Mouse (Mus musculus) hematopoietic stem cell, adult 5-6 weeks (primary cell): ENCODE results near the gene Parvg. TPM values are rescaled to one million over a fixed set of nuclear protein-coding genes. Genes with fewer than 3 reads are reported as not detected.
A peak's percentile ranks its signal among the peaks of the same experiment; 100 is the strongest.

Experiments used
- ATAC-seq, 2 experiments: fragments of 125-278 bp in 1 of 2; replicated peaks in 1 of 2; 2 replicates each; pipeline ENCODE4 v1.8.0; 2016 to 2017; ENCODE audit warnings: inconsistent platforms in 2 of 2, mild to moderate bottlenecking in 2 of 2, moderate number of reproducible peaks in 2 of 2, low read depth in 1 of 2, moderate TSS enrichment in 1 of 2; ENCODE audit not compliant: low FRiP score in 2 of 2, poor library complexity in 2 of 2, severe bottlenecking in 2 of 2, insufficient read depth in 1 of 2, low TSS enrichment in 1 of 2
- total RNA-seq: library from RNA; stranded (forward); fragments of 172-1452, 232-1000 nt; gene quantifications from 2 replicates; pipeline ENCODE4 v1.2.3, GENCODE M21; 2017

Parvg gene
- total RNA-seq, 1 experiment from 2014 or later, result 208 TPM

DNA sequence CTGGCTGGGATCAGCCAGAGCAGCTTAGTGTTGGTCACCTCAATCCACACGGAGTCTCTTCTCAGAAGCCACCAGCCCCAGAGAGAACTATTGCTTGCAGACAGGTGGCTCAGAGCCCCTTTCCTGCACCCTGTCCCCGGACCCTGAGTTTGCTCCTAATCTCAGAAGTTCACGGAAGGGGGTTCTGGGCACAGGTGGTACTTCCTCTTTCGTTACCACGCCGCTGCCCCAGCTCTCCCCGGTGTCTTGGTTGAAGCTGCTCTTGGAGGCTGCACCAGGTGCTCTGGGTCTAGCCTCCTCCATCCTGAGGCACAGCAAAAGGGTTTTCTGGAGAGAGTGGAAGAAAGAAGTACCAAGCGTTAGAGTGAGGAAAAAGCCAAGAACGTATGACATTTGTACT lies 60.2 kb downstream of the Parvg start:
- ATAC-seq, result peak in 1 of 2 experiments; percentile 24; a peak in 1 of 4 replicates

DNA sequence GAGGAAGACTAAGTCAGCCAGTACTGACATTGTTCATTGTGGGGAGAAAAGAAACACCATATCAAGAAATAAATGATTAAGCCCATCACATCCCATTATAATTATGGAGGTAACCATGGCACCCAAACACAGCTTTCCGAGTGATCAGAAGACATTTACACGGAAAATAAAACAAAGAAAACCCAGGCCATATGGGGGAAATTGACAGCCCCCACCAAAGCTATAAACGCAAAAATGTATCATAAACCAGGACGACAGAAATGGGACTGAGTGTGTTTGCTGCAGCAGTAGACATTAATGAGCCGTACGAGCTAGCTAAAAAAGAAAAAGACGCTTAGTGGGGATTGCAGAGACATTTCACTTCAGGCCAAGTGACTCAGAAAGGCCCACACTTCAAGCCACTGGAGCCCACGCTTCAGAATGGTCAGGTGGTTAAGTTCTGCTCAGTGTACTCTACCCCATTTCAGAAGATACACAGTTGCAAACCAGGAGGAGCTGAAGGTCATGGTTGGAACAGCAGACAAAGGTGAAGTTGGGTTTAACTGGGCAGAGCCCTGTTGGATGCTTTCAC lies 62.3 kb downstream of the Parvg start:
- ATAC-seq, result no peak

DNA sequence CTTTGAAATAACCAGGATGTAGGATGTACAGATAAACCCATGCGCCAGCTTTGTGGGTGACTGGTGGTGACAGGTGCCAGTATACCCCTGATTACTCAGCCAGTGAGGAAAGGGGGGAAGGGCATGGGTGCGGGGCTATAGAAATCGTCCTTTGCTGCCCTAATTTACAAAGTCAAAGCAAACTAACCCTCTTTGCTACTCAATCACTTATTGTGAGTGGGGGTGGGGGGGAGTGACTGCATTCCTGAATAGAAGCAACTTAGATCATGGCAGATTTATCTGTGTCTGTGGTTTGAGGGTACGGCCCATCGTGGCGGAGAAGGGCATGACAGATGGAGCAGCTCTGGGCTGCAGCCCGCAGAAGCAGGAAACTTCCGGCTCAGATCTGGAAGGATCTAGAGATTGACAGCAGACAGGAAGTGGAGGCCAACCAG lies 64.9 kb downstream of the Parvg start:
- peak; percentile 9 to 57; a peak in 2 of 4 replicates for ATAC-seq

DNA sequence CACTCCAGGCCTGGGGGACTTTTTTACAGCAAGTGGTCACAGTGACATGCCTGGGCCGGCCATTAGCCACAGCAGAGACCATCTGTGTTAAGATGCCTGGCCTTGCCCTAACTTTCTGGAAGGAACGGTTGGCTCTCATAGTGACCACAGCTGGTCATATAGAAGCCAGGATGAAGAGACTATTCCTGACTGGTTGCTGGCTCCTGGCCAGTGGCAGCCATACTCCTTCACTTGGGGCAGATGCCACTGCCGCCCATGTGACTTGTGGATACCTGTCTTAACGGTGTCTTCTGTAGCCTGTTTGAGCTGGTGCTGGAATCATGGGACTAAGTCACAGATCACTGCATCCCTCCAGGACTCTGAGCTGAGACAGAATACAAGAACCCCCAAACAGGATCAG lies 68.3 kb downstream of the Parvg start:
- ATAC-seq, result no peak

Other genes starting within 250 kb of the Parvg start
- gene Sult4a1, start 218.3 kb upstream of the Parvg start, total RNA-seq, result not detected in 2 replicates
- gene Pnpla5, start 200.9 kb upstream of the Parvg start, total RNA-seq, result not detected in 2 replicates
- gene Pnpla3, start 156.2 kb upstream of the Parvg start, total RNA-seq, result not detected in 2 replicates
- 18.6 and 32.5 TPM in 2 replicates for gene Samm50, start 131.8 kb upstream of the Parvg start, total RNA-seq
- gene Parvb, start 92.0 kb upstream of the Parvg start, total RNA-seq, result 0.45 and 2.5 TPM in 2 replicates
- gene Shisal1, start 123.1 kb downstream of the Parvg start, total RNA-seq, result 0.15 TPM in 1 of 2 replicates, not detected in the other
- gene Rtl6, start 233.8 kb downstream of the Parvg start, total RNA-seq, result 3.7 and 7.1 TPM in 2 replicates